Mouse (Mus musculus) neural tube, embryonic 10.5 days (tissue): ENCODE data around the gene Hmg20a.
"Not testable (repeated sequence)": the region's sequence is repeated elsewhere in the genome, so short reads cannot be mapped to it uniquely, and the experiment has no call there.

Experiments
- DNase-seq: peaks from one replicate; pipeline ENCODE4 v3.0.0-alpha.2; 2017; ENCODE audit warnings: low spot score; ENCODE audit errors: extremely low spot score

The Hmg20a gene

GRCm38 (mm10) chr9:56437300-56437892 is 19.0 kb downstream of the Hmg20a start:
- DNase-seq = not testable (repeated sequence)

GRCm38 (mm10) chr9:56439699-56440098 is 21.3 kb downstream of the Hmg20a start:
- no peak for DNase-seq

DNA sequence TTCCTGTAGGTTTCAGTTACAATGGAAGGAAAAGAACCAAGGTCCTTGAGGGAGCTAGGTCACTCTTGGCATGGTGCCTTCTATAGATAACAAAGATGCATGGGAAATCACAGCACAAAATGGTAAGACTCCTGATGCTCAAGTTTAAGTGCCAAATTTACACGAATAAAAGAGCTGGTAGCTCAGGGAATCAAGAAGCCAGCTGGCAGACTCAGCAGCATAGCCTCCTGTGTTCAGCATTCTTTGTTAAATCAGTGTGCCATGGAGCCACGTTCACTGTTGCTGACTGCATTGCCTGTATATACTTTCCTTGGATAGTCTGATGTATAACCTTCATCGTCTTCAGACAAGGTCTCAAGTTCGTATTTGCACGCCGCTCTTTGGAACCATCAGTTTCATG is 33.2 kb downstream of the Hmg20a start:
- DNase-seq = no peak

GRCm38 (mm10) chr9:56453038-56453815 is 34.8 kb downstream of the Hmg20a start:
- DNase-seq = no peak

DNA sequence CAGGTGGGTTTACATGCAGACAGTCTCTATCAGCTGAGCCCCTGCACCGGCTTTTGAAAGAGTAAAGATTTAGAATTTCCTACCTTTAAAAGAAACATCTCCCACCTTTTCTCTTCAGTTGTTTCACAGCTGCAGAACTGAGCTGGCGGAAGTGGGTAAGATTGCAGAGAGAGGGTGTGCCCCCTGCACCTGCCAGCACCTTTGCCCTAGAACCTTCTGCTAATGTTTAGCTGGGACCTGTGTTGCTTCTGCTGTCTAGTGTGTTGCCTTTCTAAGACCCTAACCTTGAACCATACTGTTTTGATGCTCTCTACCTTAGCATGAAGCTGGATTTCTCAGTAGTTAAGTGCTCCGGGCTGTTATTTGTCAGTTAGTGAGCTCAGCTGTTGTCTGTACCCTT is 38.0 kb downstream of the Hmg20a start:
- DNase-seq = no peak

DNA sequence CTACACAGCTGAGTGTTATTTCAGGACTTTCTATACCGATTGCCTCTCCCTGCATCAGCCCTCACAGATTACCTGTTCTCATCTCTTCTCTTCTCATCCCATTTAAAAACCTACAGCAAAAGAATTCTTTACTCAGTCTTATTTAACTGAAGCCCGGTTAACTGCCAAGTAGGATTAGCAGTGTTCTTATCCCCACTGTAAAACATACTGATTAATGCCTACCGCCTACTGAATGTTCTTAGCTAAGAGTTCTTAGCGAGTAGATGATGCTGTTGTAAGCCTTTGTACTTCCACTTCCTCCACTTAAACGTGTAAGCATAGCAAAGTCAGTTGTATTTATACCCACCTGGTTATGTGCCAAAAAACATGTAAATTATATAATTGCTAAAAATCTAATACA is 42.6 kb downstream of the Hmg20a start:
- DNase-seq = no peak

- DNase-seq = no peak
Observed at GRCm38 (mm10) chr9:56462606-56463005, 44.2 kb downstream of the Hmg20a start.

DNA sequence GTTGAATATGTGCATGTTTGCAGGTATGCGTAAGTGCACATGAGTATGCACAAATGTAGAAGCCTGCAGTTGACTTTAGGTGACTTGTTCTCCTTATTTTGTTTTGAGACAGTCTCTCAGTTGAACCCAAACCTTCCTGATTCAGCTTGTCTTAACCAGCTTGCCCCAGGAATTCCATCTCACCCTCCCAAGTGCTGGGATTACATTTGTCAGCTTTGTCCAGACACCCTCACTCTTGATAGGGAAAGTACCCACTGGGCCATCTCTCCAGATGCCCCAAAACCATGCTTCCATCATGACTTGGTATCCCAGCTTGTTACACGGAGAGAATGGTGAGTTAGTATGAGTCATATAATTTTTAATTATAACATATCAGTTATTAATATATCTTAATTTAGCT is 44.6 kb downstream of the Hmg20a start:
- no peak for DNase-seq

- no peak for DNase-seq
Observed at GRCm38 (mm10) chr9:56463686-56464515, 45.5 kb downstream of the Hmg20a start.

DNA sequence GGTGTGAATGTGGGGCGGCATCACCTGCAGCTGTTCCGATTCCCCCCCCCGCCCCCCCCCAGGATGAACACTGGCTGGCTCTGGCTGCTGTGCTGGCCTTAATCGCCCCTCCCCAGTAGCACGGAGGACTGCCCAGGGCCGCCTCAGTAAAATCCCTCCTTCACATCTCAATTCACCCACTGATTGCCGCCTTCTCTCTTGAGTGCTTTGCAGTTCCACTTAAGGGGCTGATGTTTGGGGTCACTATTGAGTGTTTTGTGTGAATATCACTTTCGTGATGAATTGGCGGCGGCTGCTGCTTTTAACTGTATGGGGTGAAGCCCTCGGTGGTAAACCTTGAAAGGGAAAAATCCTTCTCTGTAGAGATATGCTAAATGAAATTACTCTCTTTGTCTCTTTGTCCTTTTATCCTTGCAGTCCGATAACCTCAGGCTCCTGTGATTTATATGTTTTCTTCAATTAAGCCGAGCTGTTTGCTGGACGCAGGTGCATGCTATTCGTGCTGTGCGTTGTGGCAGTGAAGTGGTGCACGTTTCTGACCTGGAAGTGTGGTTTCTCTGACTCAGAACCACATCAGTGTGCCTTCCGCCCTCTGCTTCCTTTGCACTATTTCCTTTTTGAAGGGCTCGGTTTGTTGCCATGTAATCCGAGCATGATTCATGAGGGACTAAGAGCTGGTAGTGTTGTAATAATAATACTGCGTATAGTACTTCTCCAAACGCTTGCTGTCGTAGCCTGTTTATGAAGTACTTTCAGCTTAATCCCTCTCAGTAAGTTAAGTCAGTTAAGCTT is 46.6 kb downstream of the Hmg20a start:
- DNase-seq = peak; percentile 20

- no peak for DNase-seq
Observed at GRCm38 (mm10) chr9:56466251-56466650, 47.8 kb downstream of the Hmg20a start.

DNA sequence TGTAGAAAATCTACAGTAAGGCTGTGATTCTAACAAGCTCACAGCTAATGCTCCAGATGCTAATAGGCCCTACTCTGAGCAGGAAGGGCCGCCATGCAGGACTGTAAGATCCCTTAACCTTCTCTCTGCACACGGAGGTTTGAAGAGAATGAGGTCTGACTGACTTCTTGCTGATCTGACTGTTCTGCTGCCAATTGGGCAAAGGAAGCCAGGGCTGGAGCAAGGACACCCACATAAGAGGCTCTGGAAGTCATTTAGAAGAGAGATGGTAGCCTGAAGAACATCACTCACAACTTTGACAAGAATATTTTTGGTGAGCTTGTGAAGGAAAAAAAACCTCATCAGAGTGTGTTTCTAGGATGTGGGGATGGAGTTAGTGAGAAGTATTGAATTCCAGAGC is 51.2 kb downstream of the Hmg20a start:
- DNase-seq = no peak

DNA sequence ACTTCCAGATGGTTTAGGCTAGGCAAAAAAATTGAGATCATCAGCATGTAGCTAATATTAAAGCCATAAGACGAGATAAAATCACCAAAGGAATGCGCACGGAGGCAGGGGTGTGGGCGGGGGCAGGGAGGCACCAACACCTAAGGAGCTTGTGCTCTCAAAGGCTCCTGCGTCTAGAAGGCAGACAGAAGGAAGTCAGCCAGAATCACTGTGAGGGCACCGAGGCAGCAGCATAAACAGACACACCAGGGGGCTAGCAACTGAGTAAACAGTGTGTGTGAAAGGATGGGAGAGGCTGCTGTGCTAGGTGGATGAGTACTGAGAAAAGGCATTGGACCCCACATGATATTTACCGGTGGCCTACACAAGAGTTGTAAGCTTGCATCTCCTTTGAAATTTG is 51.9 kb downstream of the Hmg20a start:
- DNase-seq = no peak

- no peak for DNase-seq
Observed at GRCm38 (mm10) chr9:56478975-56479647, 60.7 kb downstream of the Hmg20a start.

DNA sequence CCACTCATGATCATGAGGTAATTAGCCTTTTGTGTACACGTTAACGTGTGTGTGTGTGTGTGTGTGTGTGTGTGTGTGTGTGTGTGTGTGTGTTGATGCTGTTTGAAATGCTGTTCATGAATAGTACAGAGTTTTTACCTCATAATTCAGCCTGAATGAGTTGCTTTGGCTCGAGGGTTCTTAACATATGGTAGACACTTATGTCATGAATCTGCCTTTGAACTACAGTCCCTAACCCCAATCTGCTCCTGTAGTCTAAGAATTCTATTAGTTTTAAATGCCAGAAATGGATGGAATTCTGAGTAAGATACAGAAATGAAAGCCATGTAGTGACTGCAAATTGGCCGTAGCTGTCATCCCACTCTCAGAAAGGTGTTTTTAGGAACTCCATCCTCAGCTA is 64.2 kb downstream of the Hmg20a start:
- no peak for DNase-seq

DNA sequence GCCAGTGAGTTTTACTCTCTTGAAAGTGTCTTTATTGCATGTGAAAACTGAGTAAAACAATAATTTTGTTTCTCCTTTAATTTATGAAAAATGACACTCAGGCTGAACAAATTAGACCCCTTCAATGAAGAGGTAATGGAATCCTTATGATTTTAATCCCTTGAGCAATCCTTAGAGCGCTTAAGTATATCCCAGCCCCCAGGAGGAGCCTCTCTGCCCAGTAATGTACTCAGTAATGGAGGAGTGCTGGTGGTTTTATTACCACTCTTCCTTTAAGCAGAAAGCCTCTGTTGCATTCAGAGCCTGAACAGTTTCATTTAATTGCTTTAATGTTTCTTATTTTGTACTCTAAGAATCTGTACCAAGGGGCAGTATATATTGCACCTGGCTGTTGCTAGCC is 67.0 kb downstream of the Hmg20a start:
- no peak for DNase-seq

DNA sequence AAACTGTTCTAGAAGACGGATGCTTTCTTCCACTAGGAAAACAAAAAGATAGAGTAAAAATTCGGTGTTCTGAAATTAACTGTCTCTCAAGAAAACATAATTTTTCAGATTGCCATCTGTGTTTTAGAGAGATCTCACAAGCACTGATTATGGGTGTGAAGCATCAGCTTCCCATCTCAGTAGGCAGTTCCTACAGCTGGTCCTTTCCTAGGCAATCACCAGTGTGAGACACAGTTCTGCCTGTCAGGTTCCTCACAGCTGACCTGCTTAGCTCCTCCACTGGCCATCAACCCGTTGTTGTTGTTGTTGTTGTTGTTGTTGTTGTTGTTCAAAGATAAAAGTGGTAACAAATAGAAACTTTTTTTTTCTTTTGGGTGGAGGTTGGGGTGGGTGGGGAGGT is 67.7 kb downstream of the Hmg20a start:
- no peak for DNase-seq

- no peak for DNase-seq
Observed at GRCm38 (mm10) chr9:56487651-56488050, 69.2 kb downstream of the Hmg20a start.

DNA sequence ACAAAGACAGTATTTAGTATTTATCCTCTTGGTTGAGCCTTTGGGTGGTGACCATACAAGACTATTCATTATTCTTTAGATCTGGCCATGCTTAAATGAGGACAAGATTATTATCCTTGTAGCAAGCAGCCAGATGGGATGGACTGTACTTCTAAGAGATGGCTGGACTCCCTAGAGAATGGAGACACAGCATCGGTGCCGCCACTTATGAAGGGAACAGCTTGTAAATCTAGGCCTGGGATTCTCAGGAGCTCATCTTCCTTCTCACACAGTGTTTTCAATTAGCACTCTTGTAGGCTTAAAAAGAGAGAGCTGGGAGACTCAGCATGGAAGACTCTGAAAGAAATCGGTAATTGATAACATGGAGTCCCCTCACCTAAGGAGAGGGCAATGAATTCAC is 74.0 kb downstream of the Hmg20a start:
- no peak for DNase-seq

DNA sequence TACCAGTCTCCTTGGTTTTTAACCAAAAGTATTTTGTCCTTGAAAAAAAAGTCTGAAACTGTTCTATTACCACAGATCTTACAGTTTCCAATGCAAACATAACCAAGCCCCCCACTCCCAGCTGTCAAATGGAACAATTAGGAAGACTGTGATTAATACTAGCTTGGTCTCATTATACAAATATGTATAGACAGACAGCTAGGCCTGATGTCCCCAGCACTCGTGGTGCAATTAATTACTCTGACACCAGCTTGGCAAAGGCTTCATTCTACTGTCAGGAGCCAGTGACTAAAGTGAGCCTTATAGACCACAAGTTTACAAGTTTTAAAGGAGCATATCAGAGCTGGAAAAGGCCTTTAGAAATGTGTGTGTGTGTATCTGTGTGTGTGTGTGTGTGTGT is 74.5 kb downstream of the Hmg20a start:
- DNase-seq = no peak

DNA sequence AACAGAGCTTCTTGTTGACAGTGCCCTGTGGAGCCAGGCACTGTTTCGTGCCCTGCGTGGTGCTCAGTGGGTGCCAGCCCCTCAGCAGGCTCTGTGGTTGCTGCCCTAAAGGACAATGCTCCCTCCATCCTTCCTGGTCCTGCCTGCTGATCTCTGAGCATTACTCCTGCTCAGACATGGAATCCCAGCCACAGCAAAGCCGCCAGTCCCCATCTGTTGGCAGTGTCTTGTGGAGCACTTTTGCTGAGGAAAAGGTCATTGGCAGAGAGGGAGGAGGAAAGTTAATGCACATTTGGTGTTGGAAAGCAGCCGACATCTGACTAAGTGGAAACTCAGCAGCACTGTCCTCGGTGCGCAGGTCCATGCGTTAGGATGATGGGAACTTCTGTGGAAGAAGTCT is 76.7 kb downstream of the Hmg20a start:
- DNase-seq = no peak
